Mouse (Mus musculus) lung, postnatal 0 days (tissue): ENCODE measurements around the gene Abcg5.

ENCODE experiments used
- CTCF ChIP-seq: IDR thresholded peaks from 2 replicates; pipeline ENCODE4 v1.5.1; 2016; ENCODE audit warnings: antibody characterized with exemption, mild to moderate bottlenecking
- EP300 ChIP-seq: IDR thresholded peaks from 2 replicates; pipeline ENCODE4 v1.6.1; 2016; ENCODE audit warnings: antibody characterized with exemption, mild to moderate bottlenecking, control low read depth

DNA sequence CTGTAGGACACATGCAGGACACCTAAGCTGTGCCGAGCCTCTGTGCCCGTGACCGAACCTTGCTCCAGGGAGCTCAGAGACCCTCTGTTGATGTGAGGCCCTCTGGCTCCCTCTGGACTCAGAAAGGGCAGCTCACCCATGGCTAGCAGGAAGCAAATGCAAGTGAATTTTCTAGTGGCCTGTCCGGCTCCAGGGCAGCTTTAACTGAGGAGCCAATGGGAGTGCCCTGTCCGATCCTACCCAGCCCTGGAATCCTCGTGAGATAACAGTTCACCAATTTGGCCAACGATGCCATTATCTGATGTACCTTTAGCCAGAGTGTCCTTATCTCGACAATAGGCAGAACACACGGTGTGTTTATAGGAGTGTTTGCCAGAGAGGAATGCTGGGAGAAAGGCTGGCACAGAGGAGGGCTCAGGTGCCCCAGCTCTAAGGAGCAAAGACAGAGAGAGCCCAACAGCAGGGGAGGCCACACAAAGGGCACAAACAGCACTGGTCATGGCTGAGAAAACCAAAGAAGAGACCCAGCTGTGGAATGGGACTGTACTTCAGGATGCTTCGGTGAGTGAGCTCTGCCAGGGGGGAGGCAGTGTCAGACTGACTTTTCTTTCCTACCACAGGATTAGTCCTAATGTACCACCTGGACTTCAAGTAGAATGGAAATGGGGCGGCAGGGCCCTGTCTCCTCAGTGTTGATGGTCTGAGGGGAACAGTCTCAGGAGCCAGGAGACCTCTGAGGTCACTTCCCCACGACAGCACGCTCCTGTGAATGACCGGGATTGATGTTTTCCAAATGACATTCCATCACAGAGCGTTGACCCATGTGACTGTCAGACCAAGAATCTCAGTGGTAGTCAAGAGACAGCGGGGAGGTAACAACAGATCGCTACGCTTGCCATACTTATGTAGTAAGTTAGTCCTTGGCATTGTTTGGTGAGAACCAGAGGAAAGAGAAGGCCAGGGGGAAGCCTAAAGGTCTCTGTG lies at the start of gene Abcg5:
- TF ChIP-seq CTCF (no peak), EP300 (no peak)
